Mouse (Mus musculus) common myeloid progenitor, adult 5-6 weeks (primary cell): ENCODE results near the gene Dirc2. TPM values are rescaled to one million over a fixed set of nuclear protein-coding genes. Genes with fewer than 3 reads are reported as not detected.

ENCODE experiments used
- ATAC-seq: replicated peaks from 2 replicates; pipeline ENCODE4 v1.8.0; 2016; ENCODE audit warnings: low read depth, mild to moderate bottlenecking, moderate TSS enrichment, inconsistent platforms; ENCODE audit not compliant: poor library complexity, severe bottlenecking
- total RNA-seq: library from RNA; stranded (forward); fragments of 200-1000, 187-1606 nt; gene quantifications from 2 replicates; pipeline ENCODE4 v1.2.3, GENCODE M21; 2017

The Dirc2 gene
- total RNA-seq, 1 experiment from 2014 or later: 5.5 TPM

DNA sequence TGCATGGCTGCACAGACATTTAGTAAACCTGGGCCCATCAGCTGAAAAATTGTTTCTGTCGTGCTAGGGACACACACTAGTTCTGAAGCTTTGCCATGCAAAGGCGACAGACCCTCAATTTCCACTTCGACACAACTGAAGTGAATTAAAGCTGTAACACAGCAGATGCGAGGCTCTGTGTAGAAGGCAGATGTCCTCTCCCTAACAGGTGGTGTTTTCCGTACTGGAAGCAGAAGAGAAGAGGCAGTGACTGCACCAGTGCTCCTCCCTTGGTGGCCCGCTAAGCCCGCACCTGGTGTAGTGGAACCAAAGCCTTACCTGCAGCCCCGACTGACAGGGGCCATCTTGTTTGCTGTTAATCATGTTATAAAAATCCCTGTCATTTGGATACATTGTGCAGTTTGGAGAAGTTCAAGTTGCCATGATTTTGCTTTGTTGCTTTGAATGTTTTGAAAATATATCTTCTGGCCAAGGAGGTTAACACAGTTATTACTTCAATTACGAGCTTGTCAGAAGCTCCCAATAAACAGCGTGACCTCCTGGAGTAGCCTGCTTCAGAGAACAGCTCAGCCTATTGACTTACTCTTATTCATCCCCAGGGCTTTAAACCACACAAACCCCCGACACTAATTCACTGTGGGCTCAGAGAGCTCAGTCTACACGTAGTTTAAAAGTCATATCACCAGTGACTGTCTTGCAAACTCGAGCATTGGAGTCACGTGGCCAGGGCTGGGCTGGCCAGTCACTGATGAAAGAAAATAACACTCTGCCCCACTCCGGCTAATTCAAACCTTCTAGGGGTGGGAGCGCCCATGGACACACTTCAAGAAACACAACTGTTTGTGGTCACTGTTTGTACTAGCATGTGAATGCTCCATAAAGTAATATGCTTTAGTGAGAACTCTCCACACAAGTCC is 65.1 kb downstream of the Dirc2 start:
- no peak for ATAC-seq

DNA sequence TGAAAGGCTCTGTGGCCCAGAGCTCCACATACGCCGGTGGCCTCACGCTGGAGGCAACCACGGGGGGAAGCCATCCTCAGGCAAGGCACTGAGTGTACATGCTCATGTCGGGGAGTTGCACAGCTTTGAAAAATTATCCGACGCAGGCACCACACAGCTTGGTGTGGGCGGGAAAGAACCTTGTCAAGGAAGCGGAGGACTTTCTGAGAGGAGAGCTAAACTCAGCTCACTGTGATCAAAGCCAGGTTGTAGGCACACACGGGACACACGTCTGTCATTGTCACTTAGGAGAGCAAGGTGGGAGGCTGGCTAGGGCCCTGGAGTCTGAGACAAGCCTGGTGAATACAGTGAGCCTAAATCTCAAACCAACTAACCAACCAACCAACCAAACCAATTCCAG is 67.3 kb downstream of the Dirc2 start:
- no peak for ATAC-seq

DNA sequence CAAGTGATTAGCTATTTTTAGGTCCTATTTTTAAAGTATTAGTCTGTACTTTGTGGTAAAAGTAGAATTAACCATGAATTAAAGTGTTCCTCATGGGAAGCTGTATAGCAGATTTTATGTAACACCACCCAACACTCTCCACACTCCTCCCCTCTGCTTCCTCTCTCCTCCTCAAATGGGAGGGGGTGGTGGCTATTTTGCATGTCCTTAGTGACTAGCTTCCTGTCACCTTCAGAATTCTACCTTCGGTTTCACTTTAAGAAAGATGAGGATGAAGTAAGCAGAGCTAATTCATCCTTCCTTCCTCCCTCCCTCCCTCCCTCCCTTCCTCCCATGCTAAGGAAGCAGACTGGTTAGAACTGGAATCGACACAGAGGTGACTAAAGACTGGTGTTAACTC is 73.1 kb downstream of the Dirc2 start:
- ATAC-seq: peak; percentile 66; the same call in 1 of the 2 replicates

DNA sequence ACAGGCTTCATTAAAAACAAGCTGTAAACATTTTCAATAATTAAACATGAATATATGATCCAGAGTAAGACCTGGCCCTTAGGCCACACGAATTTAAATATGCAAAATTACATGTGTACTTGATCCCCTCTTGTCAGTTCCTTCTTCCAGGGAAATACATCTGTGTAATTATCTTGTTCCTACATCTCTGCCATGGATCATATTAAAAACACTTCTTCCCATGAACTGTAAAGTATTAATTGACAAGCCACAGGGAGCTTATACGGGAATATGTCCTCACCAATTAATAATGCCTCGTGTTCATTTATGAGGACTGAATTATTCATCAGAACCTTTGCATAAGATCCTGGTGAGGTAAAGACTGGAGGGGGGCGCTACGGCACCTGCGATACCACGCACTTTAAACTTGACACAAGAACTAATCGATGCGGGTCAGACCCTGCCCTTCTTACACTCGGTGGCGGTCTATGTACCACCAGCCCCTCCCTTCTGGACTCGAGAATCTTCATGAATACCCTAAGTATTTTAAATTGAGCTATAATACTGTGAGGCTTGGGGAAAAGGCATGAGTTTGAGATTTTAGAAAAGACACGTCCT is 74.8 kb downstream of the Dirc2 start:
- no peak for ATAC-seq

DNA sequence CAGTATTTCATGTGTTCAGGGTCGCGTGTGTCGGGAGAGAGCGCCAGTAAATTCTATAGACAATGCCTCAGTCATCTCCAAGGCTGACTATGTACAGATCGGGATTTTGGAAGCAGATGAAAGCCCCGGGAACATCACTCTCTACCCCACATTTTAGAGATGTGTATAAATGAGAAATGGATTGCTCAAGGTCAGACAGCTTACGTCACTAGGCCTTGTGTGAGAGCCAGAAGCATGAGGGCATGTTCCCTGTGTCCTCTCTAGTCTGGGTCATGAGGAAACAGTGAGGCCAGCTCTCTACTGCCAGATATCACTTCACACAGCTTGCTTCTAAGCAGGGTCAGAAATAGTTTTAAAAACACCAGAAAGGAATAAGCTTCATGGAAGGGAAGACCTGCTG is 77.5 kb downstream of the Dirc2 start:
- no peak for ATAC-seq

DNA sequence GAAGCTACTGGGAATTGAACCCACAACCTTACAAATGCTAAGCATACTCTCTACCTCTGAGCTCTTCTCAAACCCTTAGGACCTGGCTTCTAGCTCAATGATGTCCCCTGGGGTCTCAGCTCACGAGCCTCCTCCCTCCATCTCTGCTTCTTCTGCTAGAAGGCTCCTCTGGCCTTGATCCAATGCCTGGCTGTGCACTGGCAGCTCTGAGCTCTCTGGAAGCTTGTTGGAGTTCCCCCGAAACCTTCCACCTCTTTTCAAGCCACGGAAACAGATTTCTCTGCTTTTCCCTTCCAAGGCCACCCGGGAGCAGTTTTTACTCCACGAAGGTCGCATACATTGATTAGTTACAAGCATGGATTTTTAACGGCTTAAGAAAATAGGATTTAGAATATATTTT is 82.7 kb downstream of the Dirc2 start:
- no peak for ATAC-seq

DNA sequence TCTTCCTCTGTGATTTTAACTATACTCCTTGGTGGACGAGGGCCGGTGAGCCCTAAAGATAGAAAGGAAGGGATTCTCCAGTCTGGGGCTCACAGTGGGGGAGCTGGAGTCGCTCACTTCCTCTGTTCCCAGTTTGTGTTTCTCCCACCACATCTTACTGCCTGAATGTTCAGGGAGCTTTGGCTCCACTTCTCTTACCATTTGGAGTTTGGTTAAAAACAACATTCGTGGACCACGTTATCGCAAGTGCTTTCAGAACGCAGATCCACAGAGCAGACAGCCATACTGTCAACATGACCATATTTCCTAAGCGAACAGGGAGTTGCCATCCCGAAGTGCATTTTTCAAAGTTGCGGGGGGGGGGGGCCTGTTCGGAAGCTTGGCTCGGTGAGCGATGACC is 84.1 kb downstream of the Dirc2 start:
- ATAC-seq: no peak

DNA sequence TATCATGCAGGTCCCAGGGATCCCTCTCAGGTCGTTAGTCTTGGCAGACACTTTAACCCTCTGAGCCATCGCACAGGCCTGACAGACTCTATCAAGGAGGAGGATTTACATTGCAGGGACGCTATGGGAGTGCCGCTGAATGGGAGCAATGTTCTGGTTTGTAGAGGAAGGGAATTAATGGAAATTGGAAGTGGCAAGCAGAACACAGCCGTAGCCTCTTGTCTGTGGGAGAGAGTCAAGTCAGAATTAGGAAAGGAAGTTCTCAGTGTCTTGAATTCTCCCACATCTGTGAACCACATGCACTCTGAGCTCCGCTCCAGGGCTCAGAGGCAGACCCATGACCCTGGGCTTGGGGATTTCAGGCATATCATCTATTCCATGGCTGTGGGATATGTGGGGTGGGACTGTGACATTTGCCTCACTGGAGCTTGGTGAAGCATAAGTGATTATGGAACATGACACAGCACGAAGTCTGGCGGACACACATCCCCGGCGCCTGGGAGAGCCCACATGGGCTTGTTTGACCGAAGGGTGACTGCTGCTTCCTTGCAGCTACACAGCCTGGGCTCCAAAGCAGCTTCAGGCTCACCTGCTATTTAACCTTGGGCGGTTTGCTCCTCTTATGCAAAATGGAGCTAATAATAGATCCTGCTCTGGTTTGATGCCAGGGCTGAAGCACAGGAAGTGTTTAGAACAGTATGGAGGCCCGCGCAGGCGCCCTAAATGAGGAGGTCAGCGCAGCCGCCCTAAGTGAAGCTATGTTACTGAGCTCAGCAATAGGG is 87.6 kb downstream of the Dirc2 start:
- no peak for ATAC-seq

DNA sequence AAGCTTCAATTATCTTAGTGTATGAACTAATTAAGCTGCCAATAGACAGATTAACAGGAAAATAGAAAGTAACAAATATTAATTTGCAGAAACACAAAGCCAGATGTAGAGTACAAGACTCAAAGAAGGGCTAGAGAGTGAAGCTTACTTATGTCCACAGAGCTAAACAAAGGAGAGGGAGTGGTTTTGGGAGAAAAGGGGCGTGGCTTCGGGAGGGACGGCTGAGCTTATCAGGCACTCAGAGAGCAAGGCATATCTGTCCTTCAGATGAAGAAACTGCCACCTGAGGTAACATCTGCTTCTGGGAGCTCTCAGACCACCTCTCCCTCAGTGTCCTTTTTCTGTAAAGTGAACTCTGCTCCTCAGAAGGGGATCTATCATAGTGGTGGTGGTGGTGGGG is 90.7 kb downstream of the Dirc2 start:
- no peak for ATAC-seq

DNA sequence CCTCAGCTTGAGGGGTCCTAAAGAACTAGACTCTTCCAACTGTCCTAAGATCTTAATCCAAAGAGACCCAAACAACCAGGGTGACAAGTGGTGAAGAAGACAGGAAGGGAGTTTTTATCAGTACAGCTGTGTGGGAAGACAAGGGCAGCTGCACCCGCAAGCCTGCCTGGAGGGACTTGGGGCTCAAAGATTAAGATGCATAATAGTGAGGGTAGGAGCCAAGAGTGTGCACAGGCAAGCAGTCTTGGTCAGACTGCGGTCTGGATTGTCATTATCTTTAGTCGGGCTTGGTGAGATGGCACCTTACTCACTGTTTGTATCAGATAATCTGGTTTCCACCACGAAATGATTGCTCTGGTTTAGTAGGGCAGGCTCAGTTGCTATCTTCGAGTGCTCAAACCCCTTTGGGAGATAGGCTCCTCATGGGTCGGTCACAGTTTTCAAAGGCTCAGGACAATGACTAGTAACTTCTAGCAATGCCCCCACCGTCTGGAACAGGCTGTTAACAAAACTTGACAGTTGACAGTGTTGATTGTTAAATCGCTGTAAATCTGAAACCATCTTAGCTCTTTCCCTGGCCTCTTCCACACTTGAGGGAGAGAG is 91.5 kb downstream of the Dirc2 start:
- peak; percentile 90 for ATAC-seq

DNA sequence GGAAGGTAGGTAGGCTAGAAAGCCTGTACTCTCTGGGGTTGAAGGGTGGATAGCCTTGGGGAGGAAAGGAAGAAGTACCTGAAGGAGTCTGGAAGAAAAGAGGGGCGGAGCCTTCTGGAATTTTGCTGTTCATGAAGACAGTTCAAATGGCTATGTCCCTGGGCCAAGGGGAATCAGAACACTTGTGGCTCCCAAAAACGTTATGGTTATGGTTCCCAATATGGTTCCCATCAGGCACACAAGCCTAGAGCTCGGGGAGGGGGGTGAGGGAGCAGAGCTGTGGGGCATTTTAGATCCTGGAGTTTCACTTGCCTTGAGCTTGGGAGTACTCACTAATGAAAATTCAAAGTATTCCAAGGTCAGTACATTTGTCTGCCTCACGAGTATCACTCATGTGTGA is 104.3 kb downstream of the Dirc2 start:
- ATAC-seq: no peak

DNA sequence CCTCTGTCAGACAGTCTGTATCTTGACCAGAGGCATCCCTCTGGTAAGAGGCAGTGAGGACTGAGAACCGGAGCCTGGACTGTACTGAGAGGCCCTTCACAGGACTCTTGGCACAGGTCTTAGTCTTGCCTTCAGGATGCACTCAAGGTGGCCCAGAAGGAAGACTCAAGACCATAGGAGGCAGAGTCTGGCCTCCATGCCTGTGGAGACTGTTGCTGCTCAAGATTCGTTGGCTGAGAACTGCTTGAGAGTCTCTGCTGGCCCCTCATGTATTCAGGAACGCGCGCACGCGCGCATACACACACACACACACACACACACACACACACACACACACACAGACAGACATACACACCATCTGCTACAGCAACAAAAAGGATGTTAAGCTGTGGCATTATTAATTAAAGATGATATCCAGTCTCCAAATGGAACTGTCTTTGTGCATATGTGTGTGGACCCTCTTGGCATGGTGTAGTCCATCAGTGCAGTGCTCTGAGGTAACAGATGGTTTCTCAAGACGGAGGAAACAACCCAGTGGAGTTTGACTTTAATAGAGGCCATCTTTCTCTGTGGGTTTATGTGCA is 105.2 kb downstream of the Dirc2 start:
- no peak for ATAC-seq

DNA sequence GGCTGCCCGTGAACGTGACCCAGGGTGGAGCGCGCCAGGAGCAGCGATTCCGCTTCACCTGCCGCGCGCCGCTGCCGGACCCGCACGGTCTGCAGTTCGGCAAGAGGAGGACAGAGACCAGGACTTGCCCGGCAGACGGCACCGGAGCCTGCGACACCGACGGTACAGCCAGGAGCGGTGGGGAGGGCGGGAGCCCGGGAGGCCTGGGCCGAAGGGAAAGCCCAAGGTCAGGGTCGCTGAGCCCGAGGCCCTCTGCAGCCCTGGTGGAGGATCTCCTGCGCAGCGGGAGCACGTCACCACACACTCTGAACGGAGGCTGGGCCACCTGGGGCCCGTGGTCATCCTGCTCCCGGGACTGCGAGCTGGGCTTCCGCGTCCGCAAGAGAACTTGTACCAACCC is 108.9 kb downstream of the Dirc2 start:
- ATAC-seq: no peak

DNA sequence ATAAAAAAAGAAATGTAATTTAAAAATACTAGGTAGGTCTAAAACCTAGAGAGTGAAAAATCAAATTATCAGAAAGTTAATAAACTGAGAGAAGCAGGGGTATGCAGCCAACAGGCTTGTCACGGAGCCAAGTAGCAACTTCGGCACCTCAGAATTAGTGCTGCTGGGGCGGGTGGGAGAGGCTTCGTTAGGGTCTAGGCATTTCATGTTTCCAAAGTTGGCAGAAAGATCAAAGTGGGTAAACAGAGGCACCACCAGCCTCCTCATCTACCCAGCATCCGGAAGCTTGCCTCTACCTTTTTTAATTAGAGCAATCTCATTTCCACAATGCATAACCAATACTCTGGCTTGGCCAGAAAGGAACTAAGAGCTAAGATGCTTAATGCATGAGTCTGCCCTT is 115.2 kb downstream of the Dirc2 start:
- ATAC-seq: no peak

DNA sequence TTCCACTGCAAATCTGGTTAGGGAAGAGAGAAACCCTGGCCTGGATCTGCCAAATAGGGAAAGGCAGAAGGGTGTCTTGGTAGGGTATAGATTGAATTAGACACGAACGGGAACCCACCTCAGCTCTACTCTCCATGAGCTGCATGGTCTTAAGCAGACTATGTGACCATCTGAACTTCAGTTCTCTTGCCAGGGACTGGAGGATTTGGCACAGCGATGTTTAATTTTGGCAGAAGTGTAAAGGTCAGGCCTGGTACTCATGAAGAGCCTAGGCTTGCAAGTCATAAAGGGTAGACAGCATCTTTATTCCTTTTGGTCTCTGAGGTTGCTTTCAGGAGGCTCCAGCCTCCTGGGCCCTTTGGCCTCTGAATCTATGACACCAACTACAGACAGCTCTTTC is 116.5 kb downstream of the Dirc2 start:
- no peak for ATAC-seq

DNA sequence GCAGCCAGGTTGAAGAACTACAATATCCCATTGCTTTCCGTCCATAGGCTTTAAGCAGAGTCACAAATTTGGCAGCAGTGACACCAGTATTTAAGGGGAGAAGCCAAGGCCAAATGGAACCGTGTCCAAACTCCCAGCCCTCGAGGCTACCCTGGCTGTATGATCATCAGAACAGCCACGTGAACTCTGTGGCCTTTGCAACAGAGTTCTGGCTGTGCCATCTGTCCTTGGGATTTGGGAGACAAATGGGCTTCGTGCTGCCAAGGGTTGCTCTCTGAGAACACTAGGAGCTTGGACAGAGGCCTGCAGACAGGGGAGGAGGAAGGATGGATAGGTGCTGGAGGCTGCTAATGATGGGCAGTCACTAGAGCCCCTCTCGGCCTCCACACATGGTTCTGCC is 117.0 kb downstream of the Dirc2 start:
- no peak for ATAC-seq

DNA sequence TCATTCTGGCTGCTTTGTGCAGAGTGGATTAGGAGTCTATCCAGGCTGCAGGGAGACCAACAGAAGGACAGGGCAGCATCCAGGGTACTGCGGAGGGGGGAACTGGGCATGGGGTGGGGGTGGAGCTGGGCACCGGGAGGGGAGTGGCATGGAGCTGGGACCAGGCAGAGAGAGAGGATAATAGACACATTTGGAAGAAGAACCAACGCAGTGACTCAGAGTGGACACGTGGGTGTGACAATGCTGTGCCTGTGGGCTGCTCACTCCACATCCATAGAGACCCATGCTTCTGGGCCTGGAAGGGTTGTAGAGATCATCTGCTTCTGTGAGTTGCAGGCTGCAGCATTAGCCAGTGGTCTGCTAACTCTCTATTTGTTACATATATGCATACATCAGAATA is 120.3 kb downstream of the Dirc2 start:
- no peak for ATAC-seq
